In the genomic region with DNA sequence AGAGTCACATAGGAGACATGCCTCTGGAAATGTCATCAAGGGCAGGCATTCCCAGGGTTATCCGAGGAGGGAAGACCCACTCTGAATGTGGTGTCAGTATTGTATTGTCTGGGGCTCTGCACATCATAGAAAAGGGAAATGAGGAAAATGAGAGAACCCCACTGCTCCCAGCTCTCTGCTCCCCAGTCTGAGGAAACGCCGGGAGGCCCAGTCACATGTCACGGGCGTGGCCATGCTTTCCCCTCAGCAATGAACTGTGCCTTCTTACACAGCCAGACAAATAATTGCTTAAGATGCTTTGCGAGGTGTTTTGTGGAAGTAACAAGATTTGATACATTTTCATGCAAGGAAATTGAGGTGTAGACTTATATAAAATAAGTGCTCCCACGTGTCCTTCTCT, we compare ENCODE assay signal across 16 mouse cellular contexts.
"Had no signal": no experiment of that assay in that cellular context is flagged by ENCODE, and none has a peak within 500 bp of the region (broad histone marks: within the 10 kb centered on the region; RNA-seq: fewer than 3 reads in every experiment).

No protein-coding gene starts in this region.

- H3K9ac ChIP-seq: neural tube, embryonic 13.5 days; neural tube, embryonic 15.5 days; stomach, embryonic 15.5 days had no signal

- H3K4me2 ChIP-seq: neural tube, embryonic 13.5 days; neural tube, embryonic 15.5 days; stomach, embryonic 15.5 days had no signal

- DNase-seq: retina, postnatal 1 day; right cerebral cortex, adult 18-20 months; right cerebral cortex, postnatal 14 days; right cerebral cortex, postnatal 25 days; right cerebral cortex, postnatal 4 days; spleen, adult 18-20 months; thymus, adult 18-20 months; thymus, adult 2 months; thymus, postnatal 14 days; thymus, postnatal 25 days; thymus, postnatal 36 days; thymus, postnatal 4 days had no signal

- H3K27me3 ChIP-seq: neural tube, embryonic 13.5 days; neural tube, embryonic 15.5 days; stomach, embryonic 15.5 days had no signal

- H3K27ac ChIP-seq: neural tube, embryonic 13.5 days; neural tube, embryonic 15.5 days; stomach, embryonic 15.5 days; stomach, postnatal 0 days had no signal

- H3K36me3 ChIP-seq: neural tube, embryonic 13.5 days; neural tube, embryonic 15.5 days; stomach, embryonic 15.5 days had no signal

- H3K4me1 ChIP-seq: neural tube, embryonic 13.5 days; neural tube, embryonic 15.5 days had no signal

- H3K4me3 ChIP-seq: neural tube, embryonic 13.5 days; neural tube, embryonic 15.5 days; stomach, embryonic 15.5 days had no signal

- H3K9me3 ChIP-seq: neural tube, embryonic 13.5 days; neural tube, embryonic 15.5 days; stomach, embryonic 15.5 days had no signal
